Mouse (Mus musculus) intestine, embryonic 15.5 days (tissue): ENCODE results near the gene Pxn. TPM values are rescaled to one million over a fixed set of nuclear protein-coding genes. Genes with fewer than 3 reads are reported as not detected.

Source experiments
- ATAC-seq: fragments of 200-750 bp; cut with Nextera tagmentation; 2 replicates; pipeline ENCODE4 v1.8.0; 2017; ENCODE audit warnings: moderate TSS enrichment, moderate library complexity
- H3K27ac ChIP-seq: fragments of 300-500 bp; sonication (generic); 2 replicates; pipeline ENCODE4 v1.5.1; 2015; ENCODE audit warnings: mild to moderate bottlenecking, inconsistent platforms
- H3K27me3 ChIP-seq: fragments of 300-500 bp; sonication (generic); replicated peaks from 2 replicates; pipeline ENCODE4 v1.6.1; 2015; ENCODE audit warnings: inconsistent platforms
- H3K36me3 ChIP-seq: fragments of 300-500 bp; sonication (generic); 2 replicates; pipeline ENCODE4 v1.6.1; 2015; ENCODE audit warnings: inconsistent platforms
- H3K4me1 ChIP-seq: fragments of 300-500 bp; sonication (generic); replicated peaks from 2 replicates; pipeline ENCODE4 v1.6.1; 2015; ENCODE audit warnings: inconsistent platforms
- H3K4me2 ChIP-seq: fragments of 300-500 bp; sonication (generic); replicated peaks from 2 replicates; pipeline ENCODE4 v1.6.1; 2015; ENCODE audit warnings: mild to moderate bottlenecking, inconsistent platforms
- H3K4me3 ChIP-seq: fragments of 300-500 bp; sonication (generic); replicated peaks from 2 replicates; pipeline ENCODE4 v1.5.1; 2015; ENCODE audit warnings: inconsistent platforms
- H3K9ac ChIP-seq: fragments of 300-500 bp; sonication (generic); 2 replicates; pipeline ENCODE4 v1.6.1; 2015; ENCODE audit warnings: inconsistent platforms
- H3K9me3 ChIP-seq: fragments of 300-500 bp; sonication (generic); 2 replicates; pipeline ENCODE4 v1.6.1; 2016; ENCODE audit warnings: inconsistent platforms
- WGBS: fragments of 180-500 bp; shearing (Covaris S2); methylation state at CpG from one replicate; pipeline ENCODE4 v1.1.7; 2015; 5-methylcytosine and 5-hydroxymethylcytosine counted together
- polyA plus RNA-seq: library from polyadenylated mRNA; unstranded; fragments of >200 nt; fragmentation: Nextera tagmentation; extraction: Ambion mirVana; gene quantifications from 2 replicates; pipeline ENCODE4 v1.2.1, GENCODE M21; 2015

Gene Pxn
- polyA plus RNA-seq, 1 experiment from 2014 or later = 56.9 TPM

- no peak for ATAC-seq
- no peak overlapping the region for H3K27ac ChIP-seq
- H3K4me3 ChIP-seq = no peak overlapping the region
- H3K9ac ChIP-seq = no peak overlapping the region
- no peaks in the 10 kb centered on the region for H3K36me3 ChIP-seq
- no peaks in the 10 kb centered on the region for H3K9me3 ChIP-seq
- H3K4me2 ChIP-seq = no peak overlapping the region
- WGBS = 89% methylated on average over 4 of the region's 4 CpGs
- peaks cover 72% of the 10 kb centered on the region for H3K4me1 ChIP-seq
- no peaks in the 10 kb centered on the region for H3K27me3 ChIP-seq
Observed at GRCm38 (mm10) chr5:115525416-115525815, 18.9 kb downstream of the Pxn start.

GRCm38 (mm10) chr5:115525943-115526342, 19.5 kb downstream of the Pxn start:
- H3K27me3 ChIP-seq = no peaks in the 10 kb centered on the region
- no peak for ATAC-seq
- no peak overlapping the region for H3K9ac ChIP-seq
- WGBS = 82% methylated on average over 9 of the region's 9 CpGs
- H3K4me3 ChIP-seq = no peak overlapping the region
- no peaks in the 10 kb centered on the region for H3K9me3 ChIP-seq
- no peak overlapping the region for H3K27ac ChIP-seq
- H3K4me1 ChIP-seq = peaks cover 72% of the 10 kb centered on the region
- no peaks in the 10 kb centered on the region for H3K36me3 ChIP-seq
- no peak overlapping the region for H3K4me2 ChIP-seq

- ATAC-seq = no peak
- no peaks in the 10 kb centered on the region for H3K27me3 ChIP-seq
- 87% methylated on average over 17 of the region's 17 CpGs for WGBS
- no peak overlapping the region for H3K9ac ChIP-seq
- no peak overlapping the region for H3K4me3 ChIP-seq
- no peaks in the 10 kb centered on the region for H3K9me3 ChIP-seq
- H3K27ac ChIP-seq = no peak overlapping the region
- no peak overlapping the region for H3K4me2 ChIP-seq
- peaks cover 73% of the 10 kb centered on the region for H3K4me1 ChIP-seq
- no peaks in the 10 kb centered on the region for H3K36me3 ChIP-seq
Observed at GRCm38 (mm10) chr5:115526456-115527202, 20.2 kb downstream of the Pxn start.

- 81% methylated on average over 5 of the region's 5 CpGs for WGBS
- Histone ChIP-seq H3K4me3 (no peak overlapping the region), H3K9me3 (no peaks in the 10 kb centered on the region)
Observed at GRCm38 (mm10) chr5:115528128-115528527, 21.7 kb downstream of the Pxn start.

GRCm38 (mm10) chr5:115529364-115529741, 22.9 kb downstream of the Pxn start:
- Histone ChIP-seq H3K36me3 (no peaks in the 10 kb centered on the region), H3K27me3 (no peaks in the 10 kb centered on the region), H3K9me3 (no peaks in the 10 kb centered on the region), H3K27ac (peak overlapping the region; percentile 76), H3K4me1 (peaks cover 75% of the 10 kb centered on the region), H3K9ac (no peak overlapping the region), H3K4me2 (peak overlapping the region; percentile 24; the same call in 1 of the 2 replicates), H3K4me3 (no peak overlapping the region)
- no peak for ATAC-seq
- WGBS = 36% methylated on average over 8 of the region's 8 CpGs

More at GRCm38 (mm10) chr5:115528128-115528527, 21.7 kb downstream of the Pxn start:
- Histone ChIP-seq H3K27ac (no peak overlapping the region), H3K4me1 (peaks cover 75% of the 10 kb centered on the region), H3K36me3 (no peaks in the 10 kb centered on the region), H3K27me3 (no peaks in the 10 kb centered on the region), H3K4me2 (no peak overlapping the region), H3K9ac (no peak overlapping the region)
- no peak for ATAC-seq

- no peak for ATAC-seq
- H3K4me1 ChIP-seq = peaks cover 76% of the 10 kb centered on the region
- no peaks in the 10 kb centered on the region for H3K27me3 ChIP-seq
- no peak overlapping the region for H3K9ac ChIP-seq
- H3K27ac ChIP-seq = peak overlapping the region; percentile 76
- H3K36me3 ChIP-seq = no peaks in the 10 kb centered on the region
- no peaks in the 10 kb centered on the region for H3K9me3 ChIP-seq
- no peak overlapping the region for H3K4me3 ChIP-seq
- 46% methylated on average over 7 of the region's 7 CpGs for WGBS
- H3K4me2 ChIP-seq = peak overlapping the region; percentile 24; the same call in 1 of the 2 replicates
Observed at GRCm38 (mm10) chr5:115529742-115530446, 23.4 kb downstream of the Pxn start.

- H3K9me3 ChIP-seq = no peaks in the 10 kb centered on the region
- no peak for ATAC-seq
- peak overlapping the region; percentile 76 for H3K27ac ChIP-seq
- H3K4me1 ChIP-seq = peaks cover 79% of the 10 kb centered on the region
- no peak overlapping the region; the same call in 1 of the 2 replicates for H3K4me2 ChIP-seq
- H3K9ac ChIP-seq = no peak overlapping the region
- H3K27me3 ChIP-seq = no peaks in the 10 kb centered on the region
- no peak overlapping the region for H3K4me3 ChIP-seq
- 56% methylated on average over 8 of the region's 8 CpGs for WGBS
- H3K36me3 ChIP-seq = no peaks in the 10 kb centered on the region
Observed at GRCm38 (mm10) chr5:115530447-115530809, 24.0 kb downstream of the Pxn start.

GRCm38 (mm10) chr5:115531671-115532270, 25.3 kb downstream of the Pxn start:
- H3K27ac ChIP-seq = peak overlapping the region; percentile 76
- ATAC-seq = peak; percentile 83
- H3K9ac ChIP-seq = peak overlapping the region; percentile 9
- H3K4me3 ChIP-seq = 0 out of 2 replicates have a peak overlapping the region, but pooled peaks have one; percentile 0
- H3K4me2 ChIP-seq = peak overlapping the region; percentile 45
- peaks cover 82% of the 10 kb centered on the region for H3K4me1 ChIP-seq
- WGBS = 19% methylated on average over 18 of the region's 18 CpGs
- no peaks in the 10 kb centered on the region for H3K27me3 ChIP-seq
- H3K36me3 ChIP-seq = no peaks in the 10 kb centered on the region
- no peaks in the 10 kb centered on the region for H3K9me3 ChIP-seq

GRCm38 (mm10) chr5:115534290-115534731, 27.8 kb downstream of the Pxn start:
- WGBS = 17% methylated on average over 16 of the region's 16 CpGs
- Histone ChIP-seq H3K36me3 (no peaks in the 10 kb centered on the region), H3K9ac (peak overlapping the region; percentile 5; the same call in 1 of the 2 replicates), H3K4me2 (peak overlapping the region; percentile 43), H3K27ac (peak overlapping the region; percentile 73), H3K4me3 (no peak overlapping the region), H3K4me1 (peaks cover 89% of the 10 kb centered on the region), H3K9me3 (no peaks in the 10 kb centered on the region), H3K27me3 (no peaks in the 10 kb centered on the region)
- no peak for ATAC-seq

- peaks cover 83% of the 10 kb centered on the region for H3K4me1 ChIP-seq
- H3K9ac ChIP-seq = no peak overlapping the region
- H3K9me3 ChIP-seq = no peaks in the 10 kb centered on the region
- no peaks in the 10 kb centered on the region for H3K36me3 ChIP-seq
- no peak for ATAC-seq
- WGBS = 26% methylated on average over 8 of the region's 8 CpGs
- peak overlapping the region; percentile 43 for H3K4me2 ChIP-seq
- no peaks in the 10 kb centered on the region for H3K27me3 ChIP-seq
- H3K4me3 ChIP-seq = no peak overlapping the region
- H3K27ac ChIP-seq = peak overlapping the region; percentile 73
Observed at GRCm38 (mm10) chr5:115534856-115535255, 28.4 kb downstream of the Pxn start.

GRCm38 (mm10) chr5:115535635-115536034, 29.2 kb downstream of the Pxn start:
- H3K4me2 ChIP-seq = peak overlapping the region; percentile 43; the same call in 1 of the 2 replicates

More at GRCm38 (mm10) chr5:115535635-115536034, 29.2 kb downstream of the Pxn start:
- 41% methylated on average over 7 of the region's 7 CpGs for WGBS
- Histone ChIP-seq H3K9me3 (no peaks in the 10 kb centered on the region), H3K27ac (0 out of 2 replicates have a peak overlapping the region, but pooled peaks have one; percentile 73), H3K4me3 (no peak overlapping the region), H3K27me3 (no peaks in the 10 kb centered on the region), H3K9ac (no peak overlapping the region; the same call in 1 of the 2 replicates), H3K4me1 (peaks cover 76% of the 10 kb centered on the region), H3K36me3 (no peaks in the 10 kb centered on the region)
- ATAC-seq = no peak
